Mouse (Mus musculus) embryonic facial prominence, embryonic 10.5 days (tissue): ENCODE measurements around the gene Olfr324. TPM values are rescaled to one million over a fixed set of nuclear protein-coding genes. Genes with fewer than 3 reads are reported as not detected.

Experiments used
- DNase-seq: peaks from one replicate; pipeline ENCODE4 v3.0.0-alpha.2; 2017; ENCODE audit warnings: low spot score
- H3K27ac ChIP-seq: fragments of 300-500 bp; sonication (generic); replicated peaks from 2 replicates; pipeline ENCODE4 v1.5.1; 2016; ENCODE audit warnings: mild to moderate bottlenecking
- H3K27me3 ChIP-seq: fragments of 300-500 bp; sonication (generic); replicated peaks from 2 replicates; pipeline ENCODE4 v1.6.1; 2016; ENCODE audit warnings: low read depth, mild to moderate bottlenecking; ENCODE audit not compliant: poor library complexity, severe bottlenecking
- H3K36me3 ChIP-seq: fragments of 300-500 bp; sonication (generic); replicated peaks from 2 replicates; pipeline ENCODE4 v1.6.1; 2016; ENCODE audit warnings: mild to moderate bottlenecking, moderate library complexity
- H3K4me1 ChIP-seq: fragments of 300-500 bp; sonication (generic); 2 replicates; pipeline ENCODE4 v1.6.1; 2016
- H3K4me3 ChIP-seq: fragments of 300-500 bp; sonication (generic); 2 replicates; pipeline ENCODE4 v1.5.1; 2016; ENCODE audit warnings: mild to moderate bottlenecking, moderate library complexity
- H3K9me3 ChIP-seq: fragments of 300-500 bp; sonication (generic); 2 replicates; pipeline ENCODE4 v1.6.1; 2016; ENCODE audit warnings: mild to moderate bottlenecking
- WGBS: fragments of 180-500 bp; shearing (Covaris S2); methylation state at CpG from one replicate; pipeline ENCODE4 v1.1.7; 2016; 5-methylcytosine and 5-hydroxymethylcytosine counted together
- polyA plus RNA-seq: library from polyadenylated mRNA; unstranded; fragments of >200 nt; fragmentation: Nextera tagmentation; extraction: Ambion mirVana; gene quantifications from 2 replicates; pipeline ENCODE4 v1.2.1, GENCODE M21; 2016

Gene Olfr324
- polyA plus RNA-seq, 1 experiment from 2014 or later, result not detected

GRCm38 (mm10) chr11:58605228-58605627, 10.3 kb downstream of the Olfr324 start:
- no peak for DNase-seq
- Histone ChIP-seq H3K36me3 (no peaks in the 10 kb centered on the region), H3K4me3 (no peak overlapping the region), H3K9me3 (no peaks in the 10 kb centered on the region), H3K4me1 (0 out of 2 replicates have a peak, but pooled peaks cover 5% of the 10 kb centered on the region), H3K27ac (no peak overlapping the region), H3K27me3 (no peaks in the 10 kb centered on the region)
- WGBS, result 88% methylated on average over 3 of the region's 3 CpGs

GRCm38 (mm10) chr11:58606177-58606919, 11.4 kb downstream of the Olfr324 start:
- 89% methylated on average over 12 of the region's 12 CpGs for WGBS
- H3K27ac ChIP-seq, result no peak overlapping the region
- no peak overlapping the region for H3K4me3 ChIP-seq
- no peaks in the 10 kb centered on the region for H3K27me3 ChIP-seq
- DNase-seq, result no peak
- H3K36me3 ChIP-seq, result no peaks in the 10 kb centered on the region
- H3K4me1 ChIP-seq, result 0 out of 2 replicates have a peak, but pooled peaks cover 5% of the 10 kb centered on the region
- no peaks in the 10 kb centered on the region for H3K9me3 ChIP-seq

- WGBS, result 86% methylated on average over 6 of the region's 6 CpGs
- no peak for DNase-seq
- Histone ChIP-seq H3K4me3 (no peak overlapping the region), H3K27ac (no peak overlapping the region), H3K36me3 (no peaks in the 10 kb centered on the region), H3K27me3 (no peaks in the 10 kb centered on the region), H3K4me1 (0 out of 2 replicates have a peak, but pooled peaks cover 5% of the 10 kb centered on the region), H3K9me3 (no peaks in the 10 kb centered on the region)
These were observed 12.1 kb downstream of the Olfr324 start for GRCm38 (mm10) chr11:58607030-58607429.

DNA sequence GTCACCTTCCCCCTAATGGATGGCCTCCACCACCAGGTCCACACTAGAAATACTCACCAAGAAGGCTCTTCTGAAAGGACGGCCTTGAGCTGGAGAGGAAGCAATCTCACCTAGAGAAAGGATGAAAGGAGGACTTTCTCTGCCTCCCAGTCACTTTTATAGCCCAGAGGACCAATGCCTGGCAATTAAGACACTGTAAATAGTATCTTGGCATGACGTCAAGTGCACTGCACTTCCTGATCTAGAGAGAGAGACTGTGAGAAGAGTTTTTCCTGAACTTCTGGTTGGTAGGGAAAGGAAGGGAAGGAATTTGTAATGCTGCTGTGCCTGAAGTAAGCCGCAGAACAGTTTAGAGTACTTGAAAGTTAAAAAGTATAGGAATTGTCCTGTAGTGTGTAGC, 18.4 kb downstream of the Olfr324 start:
- Histone ChIP-seq H3K4me3 (no peak overlapping the region), H3K27me3 (no peaks in the 10 kb centered on the region), H3K36me3 (no peaks in the 10 kb centered on the region), H3K4me1 (0 out of 2 replicates have a peak, but pooled peaks cover 5% of the 10 kb centered on the region), H3K9me3 (no peaks in the 10 kb centered on the region), H3K27ac (no peak overlapping the region)
- 81% methylated on average over 3 of the region's 3 CpGs for WGBS
- no peak for DNase-seq

- H3K4me1 ChIP-seq, result 0 out of 2 replicates have a peak, but pooled peaks cover under 1% of the 10 kb centered on the region
- H3K27ac ChIP-seq, result no peak overlapping the region
- H3K36me3 ChIP-seq, result no peaks in the 10 kb centered on the region
- no peaks in the 10 kb centered on the region for H3K27me3 ChIP-seq
- no peak for DNase-seq
- no peak overlapping the region for H3K4me3 ChIP-seq
- H3K9me3 ChIP-seq, result no peaks in the 10 kb centered on the region
These were observed 19.6 kb downstream of the Olfr324 start for GRCm38 (mm10) chr11:58614526-58614925.

DNA sequence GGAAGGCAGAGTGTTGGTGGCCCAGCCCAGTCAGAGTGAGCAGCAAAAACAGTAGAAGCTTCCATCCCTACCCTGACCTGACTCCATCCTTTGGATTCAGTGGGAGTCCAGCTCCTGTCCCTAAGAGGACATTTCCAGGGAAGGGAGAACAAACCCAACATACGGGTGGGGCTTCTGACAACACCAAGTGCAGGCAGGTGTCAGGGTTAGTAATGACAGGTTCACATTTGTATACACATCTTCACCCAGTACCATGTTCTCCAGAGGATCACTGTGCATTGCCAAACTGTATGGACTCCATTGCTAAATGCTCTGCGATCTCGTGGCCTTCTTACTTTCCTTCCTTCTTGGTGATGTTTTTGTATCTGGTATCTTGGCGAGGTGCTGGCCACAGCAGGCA, 21.1 kb downstream of the Olfr324 start, which contains the start of gene 2210407C18Rik:
TSS of gene 2210407C18Rik (minus strand) at position 101 of the 400 bp plus-strand sequence.
- 91% methylated on average over 4 of the region's 4 CpGs for WGBS
- no peaks in the 10 kb centered on the region for H3K4me1 ChIP-seq
- no peaks in the 10 kb centered on the region for H3K9me3 ChIP-seq
- H3K36me3 ChIP-seq, result no peaks in the 10 kb centered on the region
- DNase-seq, result no peak
- no peak within 1 kb of the TSS for H3K27ac ChIP-seq
- H3K27me3 ChIP-seq, result no peaks in the 10 kb centered on the region
- H3K4me3 ChIP-seq, result no peak within 1 kb of the TSS

GRCm38 (mm10) chr11:58618369-58618768, 23.5 kb downstream of the Olfr324 start:
- H3K9me3 ChIP-seq, result no peaks in the 10 kb centered on the region
- no peak for DNase-seq
- no peaks in the 10 kb centered on the region for H3K36me3 ChIP-seq
- H3K27me3 ChIP-seq, result no peaks in the 10 kb centered on the region
- peaks cover 2% of the 10 kb centered on the region; the same call in 1 of the 2 replicates for H3K4me1 ChIP-seq
- no peak overlapping the region for H3K27ac ChIP-seq
- H3K4me3 ChIP-seq, result no peak overlapping the region
- WGBS, result 76% methylated on average over 3 of the region's 3 CpGs

DNA sequence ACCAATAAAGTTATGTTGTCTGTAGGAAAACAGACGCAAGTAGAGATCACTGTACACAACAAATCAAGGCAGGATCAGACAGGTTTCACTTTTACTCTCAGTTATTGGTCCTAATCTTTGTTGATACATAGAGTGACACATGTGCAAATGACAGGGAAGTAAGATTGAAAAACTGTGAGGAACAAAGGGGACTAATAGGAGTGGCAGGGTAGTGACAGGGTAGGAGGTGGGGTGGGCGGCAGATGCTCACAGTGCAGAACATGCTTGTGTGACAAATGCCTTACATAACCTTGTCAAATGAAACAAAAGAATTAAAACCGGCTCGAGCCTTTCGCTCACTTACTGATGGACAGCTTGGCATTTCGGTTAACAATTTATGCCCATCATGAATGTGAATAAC, 23.9 kb downstream of the Olfr324 start:
- WGBS, result 86% methylated on average over 6 of the region's 6 CpGs
- Histone ChIP-seq H3K4me3 (no peak overlapping the region), H3K27me3 (no peaks in the 10 kb centered on the region), H3K9me3 (no peaks in the 10 kb centered on the region), H3K4me1 (peaks cover 7% of the 10 kb centered on the region), H3K27ac (no peak overlapping the region), H3K36me3 (no peaks in the 10 kb centered on the region)
- no peak for DNase-seq

GRCm38 (mm10) chr11:58626146-58626545, 31.2 kb downstream of the Olfr324 start:
- no peaks in the 10 kb centered on the region for H3K36me3 ChIP-seq
- H3K4me1 ChIP-seq, result peaks cover 8% of the 10 kb centered on the region
- no peak overlapping the region for H3K27ac ChIP-seq
- no peaks in the 10 kb centered on the region for H3K9me3 ChIP-seq
- DNase-seq, result no peak
- no peaks in the 10 kb centered on the region for H3K27me3 ChIP-seq
- H3K4me3 ChIP-seq, result no peak overlapping the region
- WGBS, result 70% methylated on average over 4 of the region's 4 CpGs

DNA sequence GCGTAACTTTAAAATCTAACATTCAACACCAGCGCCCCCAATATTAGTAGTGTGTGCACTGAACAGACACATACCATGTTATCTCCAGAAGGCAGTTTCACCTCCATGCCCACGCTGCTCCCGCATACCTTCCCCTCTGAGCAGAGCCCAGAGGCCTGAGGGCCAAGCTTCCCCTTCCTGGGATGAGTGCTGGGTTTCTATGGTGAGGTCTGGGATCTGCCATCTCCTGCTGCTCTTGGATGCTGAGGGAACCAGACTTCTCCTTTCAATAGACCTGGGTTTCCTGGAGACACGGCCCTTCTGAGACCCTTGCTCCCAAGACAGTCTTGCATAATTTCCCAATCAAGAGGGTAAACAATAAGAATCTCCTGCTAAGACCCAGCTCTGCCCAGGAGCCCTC, 35.5 kb downstream of the Olfr324 start, which contains the start of gene Olfr323:
TSS of gene Olfr323 (minus strand) at position 101 of the 400 bp plus-strand sequence.
- H3K27me3 ChIP-seq, result no peaks in the 10 kb centered on the region; the same call in 1 of the 2 replicates
- no peak for DNase-seq
- H3K4me3 ChIP-seq, result no peak within 1 kb of the TSS
- H3K27ac ChIP-seq, result no peak within 1 kb of the TSS
- no peaks in the 10 kb centered on the region for H3K9me3 ChIP-seq
- H3K4me1 ChIP-seq, result no peaks in the 10 kb centered on the region
- H3K36me3 ChIP-seq, result no peaks in the 10 kb centered on the region
- 79% methylated on average over 5 of the region's 5 CpGs for WGBS

DNA sequence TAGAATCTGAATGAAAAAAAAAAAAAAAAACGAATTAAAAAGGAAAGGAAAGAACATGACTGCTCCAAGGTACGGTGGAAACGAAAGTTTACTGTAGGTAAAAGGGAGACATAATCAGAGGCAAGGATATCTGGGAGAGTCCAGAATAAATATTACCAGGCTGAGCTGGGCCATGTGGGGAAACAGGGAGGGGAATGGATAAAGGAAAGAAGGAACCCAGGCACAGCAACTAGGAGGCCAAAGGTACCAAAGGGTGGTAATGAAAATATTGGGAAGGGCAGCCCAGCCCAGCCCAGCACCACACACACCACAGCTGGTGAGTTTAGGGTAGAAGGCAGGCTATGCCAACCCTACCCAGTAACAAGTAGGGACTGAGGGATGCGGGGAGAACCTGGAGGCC, 40.0 kb downstream of the Olfr324 start:
- H3K9me3 ChIP-seq, result no peaks in the 10 kb centered on the region
- 74% methylated on average over 4 of the region's 4 CpGs for WGBS
- peaks cover 28% of the 10 kb centered on the region for H3K27me3 ChIP-seq
- H3K27ac ChIP-seq, result no peak overlapping the region
- DNase-seq, result no peak
- no peaks in the 10 kb centered on the region for H3K36me3 ChIP-seq
- no peaks in the 10 kb centered on the region for H3K4me1 ChIP-seq
- no peak overlapping the region for H3K4me3 ChIP-seq

GRCm38 (mm10) chr11:58636376-58636977, 41.6 kb downstream of the Olfr324 start:
- peaks cover 10% of the 10 kb centered on the region for H3K4me1 ChIP-seq
- H3K27ac ChIP-seq, result no peak overlapping the region
- 15% methylated on average over 4 of the region's 4 CpGs for WGBS
- no peak overlapping the region for H3K4me3 ChIP-seq
- no peaks in the 10 kb centered on the region for H3K36me3 ChIP-seq
- peaks cover 44% of the 10 kb centered on the region for H3K27me3 ChIP-seq
- peak; percentile 73 for DNase-seq
- no peaks in the 10 kb centered on the region for H3K9me3 ChIP-seq

- no peak for DNase-seq
- peaks cover 52% of the 10 kb centered on the region for H3K27me3 ChIP-seq
- no peaks in the 10 kb centered on the region for H3K36me3 ChIP-seq
- H3K9me3 ChIP-seq, result no peaks in the 10 kb centered on the region
- H3K27ac ChIP-seq, result no peak overlapping the region
- 55% methylated on average over 7 of the region's 7 CpGs for WGBS
- H3K4me3 ChIP-seq, result no peak overlapping the region
- peaks cover 10% of the 10 kb centered on the region for H3K4me1 ChIP-seq
These were observed 43.3 kb downstream of the Olfr324 start for GRCm38 (mm10) chr11:58638176-58638701.
